Mouse (Mus musculus) 3134 (cell line): Measurements from ENCODE around the gene Pgs1.

Experiments used
- DNase-seq: peaks from one replicate; pipeline ENCODE4 v3.0.0-alpha.2; 2011; ENCODE audit warnings: low spot score; ENCODE audit not compliant: insufficient read length; ENCODE audit errors: extremely low read depth

Gene Pgs1

DNA sequence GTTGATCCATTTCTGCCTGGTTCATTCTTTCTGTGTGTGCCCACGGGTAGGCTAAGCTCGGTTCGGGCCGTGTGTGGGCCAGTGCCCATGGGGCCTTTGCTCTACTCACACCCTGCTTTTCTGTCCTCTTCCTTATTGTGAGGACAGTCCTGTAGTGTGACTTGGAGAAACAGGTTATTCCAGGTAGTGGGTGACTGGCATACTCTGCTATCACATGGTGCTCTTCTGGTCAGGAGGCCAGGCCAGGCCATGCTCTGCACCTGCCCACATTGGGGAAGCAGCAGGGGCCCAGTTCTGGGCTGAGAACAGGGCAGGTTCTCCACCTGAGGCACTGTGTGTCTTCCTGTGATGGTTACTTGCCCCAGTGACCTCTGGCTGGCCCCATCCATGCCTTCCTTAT, 12.3 kb downstream of the Pgs1 start:
- no peak for DNase-seq

DNA sequence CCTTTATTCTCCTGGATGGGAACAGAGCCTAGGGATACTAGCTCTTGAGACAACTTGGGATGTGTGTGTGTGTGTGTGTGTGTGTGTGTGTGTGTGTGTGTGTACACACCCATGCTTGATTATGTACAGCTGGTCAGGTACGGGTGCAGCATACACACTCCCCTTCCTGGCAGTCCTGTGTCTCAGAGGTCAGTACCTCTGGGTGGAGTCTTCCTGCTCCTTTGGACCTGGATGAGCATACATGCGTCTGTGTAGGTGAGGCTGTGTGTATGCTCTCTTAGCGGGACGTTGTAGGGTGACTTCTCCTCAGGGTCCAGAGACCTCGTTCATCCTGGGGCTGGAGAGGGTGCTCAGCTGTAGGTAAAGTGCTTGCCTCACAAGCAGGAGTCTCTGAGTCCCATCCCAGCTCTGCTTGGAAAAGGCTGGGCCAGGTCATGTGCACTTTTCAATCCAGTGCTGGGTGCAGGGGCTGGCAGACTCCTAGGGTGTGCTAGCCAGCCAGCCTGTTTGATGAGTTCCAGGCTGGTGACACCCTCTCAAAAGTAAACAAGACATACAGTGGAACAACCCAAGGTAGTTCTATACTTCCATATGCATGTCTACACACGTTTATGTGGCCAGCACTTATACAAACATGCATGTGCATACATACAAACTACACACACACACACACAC, 13.3 kb downstream of the Pgs1 start:
- no peak for DNase-seq

DNA sequence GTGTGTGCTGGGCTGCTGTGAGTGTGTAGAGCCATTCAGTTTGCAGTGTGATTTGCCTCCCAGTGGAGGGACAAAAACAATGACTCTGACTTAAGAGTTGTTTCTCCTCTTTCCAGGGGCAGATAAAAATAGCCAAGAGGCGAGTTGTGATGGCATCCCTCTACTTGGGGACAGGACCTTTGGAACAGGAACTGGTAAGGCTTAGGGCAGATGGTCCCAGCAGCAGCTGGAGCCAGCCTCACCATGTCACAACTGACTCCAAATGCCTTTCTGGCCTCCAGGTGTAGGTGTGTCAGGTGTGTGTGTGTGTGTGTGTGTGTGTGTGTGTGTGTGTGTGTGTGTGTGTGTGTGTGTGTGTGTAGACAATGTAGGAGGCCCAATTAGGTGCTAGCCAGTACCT, 14.0 kb downstream of the Pgs1 start:
- no peak for DNase-seq

DNA sequence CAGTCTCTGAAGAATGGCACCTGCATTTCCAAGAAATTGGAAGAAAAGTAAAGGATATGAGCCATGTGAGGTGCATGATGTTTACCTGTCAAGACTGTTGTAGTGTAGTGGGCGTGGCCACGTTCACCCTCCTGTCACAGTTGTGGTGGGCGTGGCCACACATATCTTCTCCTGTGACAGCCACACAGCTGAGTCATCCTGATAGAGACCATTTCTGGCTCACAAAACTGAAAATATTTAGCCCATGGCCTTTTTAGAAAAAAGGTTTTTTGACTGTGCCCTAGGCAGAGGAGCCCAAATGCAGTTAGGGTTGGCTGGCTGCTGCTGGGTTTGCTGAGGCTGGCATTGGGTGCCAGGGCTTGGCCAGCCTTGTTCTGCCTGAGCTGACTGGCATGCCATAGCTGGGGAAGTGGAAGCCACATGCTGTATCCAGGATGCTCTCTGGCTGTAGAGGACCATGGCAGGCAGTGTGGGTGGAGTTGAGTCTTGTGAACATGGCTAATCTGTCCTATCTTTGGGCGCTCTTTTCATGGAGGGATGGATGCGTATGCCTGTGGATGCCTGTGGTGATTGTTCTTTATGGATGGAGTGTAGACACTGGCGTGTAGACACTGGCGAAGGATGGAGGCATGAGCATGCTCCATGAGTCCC, 14.6 kb downstream of the Pgs1 start:
- DNase-seq: no peak

DNA sequence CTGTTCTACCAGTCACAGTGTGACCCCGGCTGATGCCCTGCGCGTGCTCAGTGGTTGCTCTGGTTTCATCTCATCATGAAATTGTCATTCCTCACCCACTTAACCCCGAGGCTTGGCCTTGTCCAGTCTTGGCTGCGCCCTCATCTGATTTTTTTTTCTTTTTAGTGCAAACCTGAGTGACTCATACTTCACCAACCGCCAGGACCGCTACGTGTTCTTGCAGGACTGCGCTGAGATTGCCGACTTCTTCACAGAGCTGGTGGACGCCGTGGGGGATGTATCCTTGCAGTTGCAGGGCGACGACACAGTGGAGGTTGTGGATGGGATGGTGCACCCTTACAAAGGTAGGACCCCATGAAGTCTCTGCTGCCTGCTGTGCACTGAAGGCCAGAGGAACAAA, 17.1 kb downstream of the Pgs1 start:
- DNase-seq: peak; percentile 81

DNA sequence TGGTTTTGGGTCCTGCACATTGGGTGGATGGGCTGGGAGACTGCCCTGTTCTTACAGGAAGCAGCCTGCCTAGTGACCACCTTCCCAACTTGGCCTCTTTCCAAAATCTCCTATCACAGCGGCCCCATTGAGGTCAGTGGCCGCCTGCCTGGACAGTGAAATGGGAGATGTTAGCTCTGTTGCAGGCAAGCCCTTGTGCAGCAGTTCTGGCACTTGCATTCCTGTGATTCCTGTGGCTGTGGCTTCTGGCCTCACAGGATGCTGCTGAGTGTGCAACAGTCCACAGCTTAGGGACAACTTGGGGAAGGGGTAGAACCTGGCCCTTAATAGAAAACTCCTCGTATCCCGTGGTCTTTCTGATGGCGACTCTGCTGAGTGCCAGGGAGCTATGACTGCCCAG, 17.6 kb downstream of the Pgs1 start:
- DNase-seq: peak; percentile 79

DNA sequence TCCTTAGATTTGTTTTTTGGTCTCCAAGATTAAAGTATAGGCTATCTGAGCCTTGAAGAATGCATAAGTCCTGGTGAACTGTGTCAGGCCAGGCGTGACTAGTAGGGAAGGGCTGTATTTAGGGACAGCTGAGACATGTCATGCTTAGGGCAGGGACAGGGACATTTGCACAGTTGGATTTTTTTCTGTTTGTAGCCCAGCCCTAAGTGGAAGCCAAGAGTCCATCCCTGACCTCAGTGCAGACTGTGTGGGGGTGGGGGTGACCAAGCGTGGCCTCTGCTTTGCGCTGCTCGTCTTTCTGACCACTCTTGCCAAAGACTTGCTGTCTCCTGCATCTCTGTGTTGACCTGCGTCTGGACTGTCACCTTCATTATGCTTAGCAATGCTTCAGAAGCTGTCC, 18.1 kb downstream of the Pgs1 start:
- no peak for DNase-seq

DNA sequence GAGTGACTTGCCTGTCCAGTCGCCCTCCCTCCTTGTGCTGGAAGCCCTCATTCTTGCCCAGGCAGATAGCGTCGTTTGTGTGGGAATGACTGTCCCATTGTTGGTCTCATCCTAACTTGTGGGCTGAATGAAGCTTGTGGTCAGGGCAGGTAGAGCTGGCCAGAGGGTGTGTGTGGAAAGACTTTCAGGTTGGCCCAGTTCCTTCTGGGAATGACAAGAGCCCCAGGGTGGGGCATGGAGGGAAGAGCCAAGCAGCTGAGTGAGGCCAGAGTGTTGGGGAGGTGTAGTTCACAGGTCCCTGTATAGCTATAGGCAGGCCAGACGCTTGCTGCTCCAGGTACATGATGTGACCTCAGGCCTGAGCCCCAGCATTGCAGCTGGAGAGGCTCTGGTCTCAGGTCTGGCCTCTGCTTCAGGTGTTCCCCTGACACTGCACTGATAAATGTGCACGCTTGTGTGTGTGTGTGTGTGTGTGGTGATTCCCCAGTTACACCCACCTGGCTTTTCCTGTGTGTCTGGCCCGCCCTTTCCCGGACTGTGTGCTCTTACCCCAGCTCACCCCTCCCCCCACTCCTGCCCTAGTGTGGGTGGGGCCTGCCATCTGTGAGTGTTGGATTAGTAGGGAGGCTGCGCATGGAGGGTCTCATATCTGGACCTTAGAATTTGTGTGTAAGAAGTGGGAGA, 21.5 kb downstream of the Pgs1 start:
- DNase-seq: no peak

DNA sequence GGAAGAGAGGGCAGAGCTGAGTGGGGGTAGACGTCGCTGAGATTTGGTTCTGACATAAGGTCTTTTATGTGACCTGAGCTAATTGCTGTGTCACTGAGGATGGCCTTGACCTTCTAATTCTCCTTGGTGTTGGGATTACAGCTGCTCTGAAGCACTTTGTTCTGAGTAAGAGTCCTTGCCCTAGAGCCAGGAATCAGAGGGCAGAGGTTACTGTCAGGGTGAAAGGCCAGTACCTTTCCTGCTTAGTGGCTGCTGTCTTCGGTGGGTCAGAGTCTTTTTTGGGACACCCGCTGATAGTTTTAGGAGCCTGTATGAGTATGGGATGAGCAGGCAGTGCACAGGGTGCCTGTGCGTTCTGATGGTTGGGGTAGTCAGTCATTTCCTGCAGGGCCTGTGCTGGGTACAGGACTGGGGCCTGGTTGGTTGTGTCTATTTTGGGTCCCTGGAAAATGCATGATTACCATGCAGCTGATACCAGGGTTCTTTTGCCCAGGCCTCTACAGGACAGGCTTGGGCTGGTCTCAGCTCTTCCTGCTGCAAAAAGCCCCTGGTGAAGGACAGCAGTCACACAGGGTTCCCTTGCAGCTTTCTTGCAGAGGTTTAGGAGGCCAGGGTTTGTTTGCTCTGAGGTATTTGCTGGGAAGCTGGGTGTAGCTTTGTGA, 22.2 kb downstream of the Pgs1 start:
- no peak for DNase-seq

DNA sequence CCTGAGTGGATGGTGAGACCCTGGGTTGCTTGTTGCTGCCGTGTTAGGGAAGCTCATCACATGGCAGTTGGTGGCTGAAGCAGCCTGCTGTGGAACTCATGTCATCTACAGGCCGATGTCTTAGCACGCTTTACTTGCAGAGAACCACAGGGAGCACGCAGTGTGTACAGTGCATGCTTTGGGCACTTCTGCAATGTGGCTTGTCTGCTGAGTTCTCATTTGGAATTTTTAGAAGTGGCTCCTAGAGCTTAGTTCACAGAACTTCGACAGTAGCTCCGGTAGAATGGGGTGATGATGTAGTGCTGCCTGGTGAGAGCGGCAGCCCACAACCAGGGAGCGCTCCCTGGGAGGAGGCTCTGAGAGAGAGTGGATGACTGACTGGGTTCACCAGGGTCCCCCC, 22.8 kb downstream of the Pgs1 start:
- DNase-seq: no peak

DNA sequence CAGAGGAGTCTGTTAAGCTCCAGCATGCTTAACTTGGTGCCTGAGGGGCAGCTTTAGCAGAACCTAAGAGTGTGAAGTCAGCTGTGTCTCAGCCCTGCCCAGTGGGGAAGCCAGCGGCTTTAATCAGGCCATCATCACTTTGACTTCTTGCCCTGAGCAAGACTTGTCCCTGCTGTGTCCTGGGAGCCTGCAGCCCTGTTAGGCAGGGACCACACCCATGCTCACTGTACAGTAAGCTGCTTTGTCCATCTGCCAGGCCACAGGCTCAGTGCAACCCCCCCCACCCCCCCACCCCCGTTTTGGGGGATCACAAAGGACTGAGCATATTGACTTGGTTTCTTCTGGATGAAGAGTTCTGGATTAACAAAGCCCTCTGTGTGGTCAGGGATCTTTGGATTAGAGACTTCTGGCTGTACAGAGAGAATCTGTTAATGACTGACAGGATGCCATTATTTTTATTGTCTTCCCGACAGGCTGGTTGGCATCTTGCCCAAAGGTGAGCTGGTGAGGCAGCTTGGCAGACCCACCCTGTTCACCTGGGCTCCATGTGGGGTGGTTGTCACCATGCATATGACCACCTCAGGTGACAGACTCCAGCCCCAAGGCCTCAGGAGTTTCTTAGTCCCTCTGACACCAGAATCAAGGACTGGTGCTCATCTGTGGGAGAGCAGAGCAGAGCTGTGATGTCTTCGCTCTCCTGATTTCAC, 23.9 kb downstream of the Pgs1 start:
- no peak for DNase-seq

DNA sequence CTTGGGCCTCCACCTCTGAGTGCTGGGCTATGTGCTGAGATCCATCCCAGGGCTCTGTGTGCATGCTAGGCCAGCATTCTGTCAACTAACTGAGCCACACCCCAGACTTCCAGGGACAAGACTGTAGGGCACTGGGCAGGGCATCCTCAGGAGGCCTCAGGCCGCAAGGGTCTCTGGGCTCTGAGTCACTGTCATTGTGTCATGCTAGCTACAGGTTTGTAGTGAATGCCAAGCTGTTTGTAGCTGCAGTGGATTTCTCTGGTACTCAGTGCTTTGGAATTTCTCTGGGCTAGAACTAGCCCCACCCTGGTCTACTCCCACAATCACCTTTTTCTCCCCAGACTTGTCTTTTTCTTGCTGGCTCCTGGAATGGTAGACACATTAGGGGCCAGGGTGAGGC, 26.5 kb downstream of the Pgs1 start:
- DNase-seq: peak; percentile 86

DNA sequence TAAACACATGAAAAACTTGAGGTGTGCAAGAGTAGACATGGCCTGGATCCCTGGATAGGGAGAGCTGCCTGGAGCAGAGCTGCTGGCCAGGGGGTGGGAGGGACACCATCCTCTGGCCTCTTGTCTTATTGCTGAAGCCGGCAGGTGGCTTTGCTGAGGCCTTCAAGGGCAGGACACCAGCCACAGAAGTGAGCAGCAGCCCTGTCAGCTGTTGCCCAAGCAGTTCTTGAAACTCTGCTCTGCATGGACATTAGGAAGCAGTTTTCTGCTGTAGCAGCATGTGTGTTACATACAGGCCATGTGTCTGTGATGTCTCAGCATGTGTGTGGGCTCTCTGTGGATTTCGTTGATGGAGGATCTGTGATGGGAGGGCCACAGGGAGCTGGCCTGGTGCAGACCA, 27.2 kb downstream of the Pgs1 start:
- no peak for DNase-seq

DNA sequence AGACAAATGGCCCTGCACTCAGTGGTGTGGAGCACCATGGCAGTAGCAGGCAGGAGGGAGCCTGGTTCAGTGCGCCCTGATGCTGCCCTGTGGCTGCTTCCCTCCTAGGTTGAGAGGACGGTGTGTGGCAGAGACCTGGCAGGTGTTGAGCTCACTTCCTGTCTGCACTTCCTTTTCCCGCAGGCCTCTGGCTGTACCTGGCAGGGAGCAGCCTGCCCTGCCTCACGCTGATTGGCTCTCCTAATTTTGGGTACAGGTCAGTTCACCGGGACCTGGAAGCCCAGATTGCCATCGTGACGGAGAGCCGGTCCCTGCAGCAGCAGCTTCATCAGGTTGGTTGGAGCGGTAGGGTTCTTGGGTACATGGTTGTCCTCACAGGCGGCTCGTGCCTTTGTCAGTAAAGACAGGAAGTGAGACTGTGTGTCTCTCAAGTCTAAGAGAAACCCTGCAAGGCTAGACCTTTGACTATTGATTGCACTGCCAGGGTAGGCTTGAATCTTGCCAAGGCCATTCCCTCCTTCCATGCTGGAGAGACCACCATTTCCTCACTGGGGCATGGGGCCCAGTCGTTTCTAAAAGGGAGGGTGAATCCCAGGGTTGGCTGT, 28.4 kb downstream of the Pgs1 start:
- no peak for DNase-seq

DNA sequence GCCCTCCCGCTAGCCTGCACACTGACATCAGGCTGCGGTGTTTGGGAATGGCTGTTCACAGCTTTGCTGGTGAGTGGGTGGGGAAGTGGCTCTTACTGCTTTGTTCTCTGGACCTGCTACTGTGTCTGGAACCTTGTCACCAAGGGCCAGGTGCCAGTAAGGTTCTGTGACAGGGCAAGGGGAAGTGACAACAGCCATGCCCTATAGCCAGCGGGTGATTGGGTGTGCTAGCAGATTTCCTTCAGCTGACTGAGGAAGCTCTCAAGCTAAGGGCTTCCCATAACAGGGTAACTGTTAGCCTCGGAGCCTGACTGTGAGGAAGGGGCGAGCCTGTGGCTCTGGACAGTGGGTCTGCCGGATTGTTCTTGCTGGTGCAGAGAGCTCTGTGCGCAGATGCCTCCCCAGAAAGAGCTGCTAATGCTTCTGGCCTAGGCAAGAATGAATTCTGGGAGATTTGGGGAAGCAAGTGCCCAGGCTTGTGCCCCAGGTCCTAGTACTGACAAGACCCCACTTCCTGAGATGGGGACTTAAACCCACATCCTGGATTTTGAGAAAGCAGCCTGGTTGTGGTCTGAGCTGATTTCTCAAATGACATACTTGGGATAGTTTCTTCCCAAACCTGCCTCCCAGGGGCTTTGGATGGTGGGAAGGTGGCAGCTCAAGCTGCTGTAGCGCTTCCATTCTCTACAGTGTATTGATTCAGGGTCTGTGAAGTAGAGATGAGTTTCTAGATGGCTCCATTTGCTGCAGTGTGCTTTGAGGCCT, 29.5 kb downstream of the Pgs1 start:
- peak; percentile 65 for DNase-seq

DNA sequence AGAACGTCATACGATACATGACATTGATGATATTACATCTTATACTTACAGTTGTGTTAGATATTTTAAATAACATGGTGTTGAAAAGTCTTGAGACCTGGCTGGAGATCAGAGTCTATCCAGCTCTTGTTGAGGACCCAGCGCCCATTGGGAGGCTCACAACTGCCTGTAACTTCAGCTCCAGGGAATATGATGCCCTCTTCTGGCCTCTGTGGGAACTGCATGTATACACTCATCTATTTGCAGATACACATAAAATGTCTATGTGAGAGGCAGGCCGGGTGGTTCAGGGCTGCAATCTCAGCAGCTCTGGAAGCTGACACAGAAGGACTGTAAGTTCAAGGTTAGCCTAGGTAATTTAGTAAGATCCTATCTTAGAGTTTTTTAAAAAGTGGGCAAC, 32.2 kb downstream of the Pgs1 start:
- no peak for DNase-seq

DNA sequence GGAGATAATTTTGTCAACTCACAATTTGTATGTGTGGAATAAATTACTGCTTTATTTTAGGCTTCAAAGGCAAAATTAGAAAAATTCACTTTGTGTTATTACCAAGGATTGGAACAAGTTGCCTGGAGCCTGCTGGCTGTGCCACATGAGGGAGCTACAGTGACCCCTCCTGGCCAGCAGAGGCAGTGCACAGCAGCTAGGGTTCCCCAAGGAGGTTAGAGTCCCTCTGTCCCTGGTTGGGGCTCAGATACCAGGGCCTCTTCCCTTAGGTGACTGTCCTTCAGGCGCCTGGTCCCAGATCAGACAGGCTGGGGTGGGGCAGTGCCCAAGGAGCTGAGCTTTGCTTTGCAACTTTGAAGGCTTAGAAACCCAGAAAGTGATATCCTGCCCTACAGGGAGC, 35.7 kb downstream of the Pgs1 start:
- peak; percentile 48 for DNase-seq

DNA sequence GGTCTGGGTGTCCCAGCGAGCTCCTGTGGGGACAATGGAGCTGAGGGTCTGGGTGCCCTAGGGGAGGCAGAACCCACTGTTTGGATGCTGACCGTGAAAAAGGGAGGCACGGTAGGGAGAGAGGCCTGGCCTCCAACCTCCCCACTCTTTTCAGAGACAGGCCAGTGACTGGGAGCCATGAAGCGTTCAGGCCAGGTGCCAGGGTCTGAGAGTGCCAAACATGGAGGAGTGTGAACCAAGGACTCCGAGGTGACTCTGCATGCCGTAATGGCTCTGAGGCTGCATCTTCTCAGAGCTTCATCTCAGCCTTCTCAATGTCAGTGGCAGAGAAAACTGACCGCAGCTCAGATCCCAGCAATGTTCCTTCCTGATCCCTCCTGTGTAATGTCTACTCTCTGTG, 37.4 kb downstream of the Pgs1 start:
- no peak for DNase-seq

DNA sequence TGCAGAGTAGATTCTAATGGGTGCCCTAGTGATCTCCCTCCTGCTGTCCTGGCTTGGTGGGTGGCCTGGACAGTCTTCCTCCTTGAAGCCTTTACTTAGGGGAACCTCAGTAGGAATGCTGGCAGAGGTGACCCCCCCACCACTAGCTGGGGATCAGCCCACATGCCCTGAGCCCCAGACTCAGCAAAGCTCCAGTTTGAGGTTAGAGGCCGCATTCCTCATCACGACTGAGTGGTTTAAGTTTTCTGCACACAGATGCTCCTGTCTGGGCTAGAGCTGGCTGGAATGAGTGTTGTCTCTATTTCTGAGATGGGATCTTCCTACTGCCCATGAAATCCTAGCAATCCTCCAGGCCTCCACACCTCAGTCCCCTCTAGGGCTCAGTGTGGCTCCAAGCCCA, 38.0 kb downstream of the Pgs1 start:
- no peak for DNase-seq

DNA sequence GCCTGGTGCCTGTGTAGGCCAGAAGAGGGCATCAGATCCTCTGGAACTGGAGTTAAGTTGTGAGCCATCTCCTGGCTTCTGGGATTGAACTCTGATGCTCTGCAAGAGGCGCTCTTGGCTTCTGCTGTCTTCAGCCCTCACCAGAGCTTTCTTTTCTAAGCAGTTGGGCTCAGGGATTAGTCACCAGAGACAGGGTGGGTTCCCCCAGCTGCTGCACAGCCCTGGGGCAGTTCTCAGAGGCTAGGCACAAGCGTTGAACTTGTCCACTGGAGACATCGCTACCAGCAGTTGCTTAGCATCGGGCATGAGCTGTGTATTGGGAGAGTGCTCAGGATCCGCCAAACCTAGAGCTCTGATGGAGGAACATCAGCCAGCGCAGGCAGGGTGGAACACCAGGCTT, 43.1 kb downstream of the Pgs1 start:
- DNase-seq: no peak
